Mouse (Mus musculus): Measurements from ENCODE around the gene Acd.

Acd gene

GRCm38 (mm10) chr8:105702001-105702401, 1.1 kb upstream of the Acd start:
- DNase-seq (ENCODE audit: low read depth) = no peak

- no peak for DNase-seq (ENCODE audit: low read depth)
Measured at GRCm38 (mm10) chr8:105700566-105700965, 336 bp downstream of the Acd start.

DNA sequence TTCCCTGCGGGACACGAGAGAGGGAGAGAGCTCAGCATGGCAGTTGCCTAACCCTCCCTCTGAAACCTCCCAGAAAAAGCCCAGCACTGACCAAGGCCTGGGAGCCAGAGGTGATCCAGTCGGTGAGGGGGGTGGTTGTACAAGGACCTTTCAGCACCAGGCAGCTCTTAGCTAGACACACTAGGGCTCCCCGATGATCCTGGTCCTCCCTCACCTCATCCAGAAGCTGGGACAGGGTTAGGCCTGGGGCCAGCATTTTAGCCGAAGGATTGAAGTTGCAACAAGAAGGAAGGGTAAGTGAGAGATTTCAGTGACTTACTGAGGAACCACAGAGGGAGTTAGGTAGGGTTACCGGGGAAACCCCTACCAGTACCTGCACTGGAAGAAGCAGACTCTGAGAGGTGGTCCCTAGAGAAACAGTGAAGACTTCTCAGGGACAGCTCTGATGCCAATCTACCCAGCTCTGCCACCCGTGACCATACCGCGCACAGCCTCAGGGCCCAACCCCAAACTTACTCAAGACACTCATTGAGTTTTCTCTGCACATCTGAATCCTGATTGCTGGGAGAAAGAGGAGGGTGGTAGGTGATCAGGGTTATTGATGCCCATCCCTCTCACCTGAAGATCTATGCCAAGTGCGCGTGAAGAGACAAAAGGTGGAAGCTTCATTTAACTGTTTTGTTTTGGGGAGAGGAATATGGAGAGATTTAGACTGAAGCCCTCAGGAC, 1.2 kb downstream of the Acd start:
- no peak for DNase-seq (ENCODE audit: low read depth)

GRCm38 (mm10) chr8:105698734-105699133, 2.2 kb downstream of the Acd start:
- no peak for DNase-seq (ENCODE audit: low read depth)

DNA sequence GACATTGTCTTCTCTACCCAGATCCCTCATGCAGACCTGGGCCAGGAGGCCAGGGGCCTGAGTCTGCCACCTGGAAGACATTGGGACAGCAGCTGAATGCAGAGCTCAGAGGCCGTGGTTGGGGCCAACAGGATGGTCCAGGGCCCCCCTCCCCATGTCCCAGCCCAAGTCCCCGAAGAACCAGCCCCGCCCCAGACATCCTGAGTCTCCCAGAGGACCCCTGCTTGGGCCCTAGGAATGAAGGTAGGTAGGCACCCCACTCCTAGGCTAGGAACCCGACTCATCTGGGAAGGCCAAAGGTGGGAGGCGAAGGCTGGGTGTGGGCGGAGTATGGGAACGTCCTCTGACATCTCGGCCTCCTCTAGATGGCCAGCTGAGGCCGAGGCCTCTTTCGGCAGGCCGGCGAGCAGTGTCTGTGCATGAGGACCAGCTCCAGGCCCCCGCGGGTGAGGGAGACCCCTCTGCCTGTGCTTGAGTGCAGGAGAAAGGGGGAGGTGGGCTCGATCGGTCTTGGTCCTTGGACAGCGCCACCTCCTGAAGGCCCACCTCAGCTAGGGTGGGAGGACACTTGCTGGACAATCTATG, 3.6 kb downstream of the Acd start:
- DNase-seq (ENCODE audit: low read depth) = no peak

DNA sequence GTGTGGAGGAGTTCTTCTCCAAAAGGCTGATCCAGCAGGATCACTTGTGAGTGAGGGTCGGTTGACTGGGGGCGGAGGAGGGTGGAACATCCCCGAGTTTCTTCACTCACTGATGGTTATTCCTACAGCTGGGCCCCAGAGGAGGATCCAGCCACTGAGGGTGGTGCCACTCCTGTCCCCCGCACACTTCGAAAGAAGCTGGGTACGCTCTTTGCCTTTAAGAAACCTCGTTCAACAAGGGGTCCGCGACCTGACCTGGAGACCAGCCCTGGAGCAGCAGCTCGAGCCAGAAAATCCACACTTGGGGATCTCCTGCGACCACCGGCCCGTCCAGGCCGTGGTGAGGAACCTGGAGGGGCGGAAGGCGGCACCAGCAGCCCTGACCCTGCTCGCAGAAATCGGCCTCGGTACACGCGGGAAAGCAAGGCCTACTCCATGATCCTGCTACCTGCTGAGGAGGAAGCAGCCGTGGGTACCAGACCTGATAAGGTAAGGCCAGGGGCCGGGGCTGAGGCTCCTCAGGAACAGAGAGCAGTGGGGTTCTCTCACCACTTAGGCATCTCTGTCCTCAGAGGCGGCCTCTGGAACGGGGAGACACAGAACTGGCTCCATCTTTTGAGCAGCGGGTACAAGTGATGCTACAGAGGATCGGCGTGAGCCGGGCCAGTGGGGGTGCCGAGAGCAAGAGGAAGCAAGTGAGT, 5.7 kb downstream of the Acd start:
- no peak for DNase-seq (ENCODE audit: low read depth)

DNA sequence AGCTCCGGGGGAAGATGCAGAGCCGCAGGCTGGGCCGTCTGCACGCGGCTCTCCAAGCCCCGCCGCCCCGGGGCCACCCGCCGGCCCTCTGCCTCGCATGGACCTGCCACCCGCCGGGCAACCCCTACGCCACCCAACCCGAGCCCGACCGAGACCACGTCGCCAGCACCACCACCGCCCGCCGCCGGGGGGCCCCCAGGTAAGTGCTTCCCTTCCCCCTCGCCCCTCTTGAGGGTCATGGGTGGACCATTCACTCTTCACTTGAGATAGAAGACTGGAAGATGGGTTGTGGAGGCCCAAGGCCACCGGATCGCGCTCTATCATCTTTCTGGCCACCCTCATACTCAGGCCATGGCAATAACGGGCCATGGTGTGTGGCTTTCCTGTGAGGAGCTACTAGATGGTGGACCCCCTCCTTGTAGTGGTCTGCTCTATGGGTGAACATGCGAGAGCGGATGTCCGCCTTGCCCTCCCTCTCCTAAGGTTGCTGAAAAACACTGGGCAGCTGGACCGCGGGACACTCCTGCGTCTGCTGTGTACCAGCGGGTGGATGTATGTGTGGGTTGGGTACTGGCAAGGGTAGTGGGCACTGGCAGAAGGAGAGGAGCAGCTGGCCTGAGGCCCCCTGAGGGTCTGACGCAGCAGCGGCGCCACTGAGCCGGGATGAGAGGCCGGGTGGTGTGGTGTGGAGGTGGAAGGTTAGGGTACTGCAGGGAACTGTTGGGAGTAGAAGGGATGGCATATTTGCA, 6.7 kb downstream of the Acd start:
- no peak for DNase-seq (ENCODE audit: low read depth)

DNA sequence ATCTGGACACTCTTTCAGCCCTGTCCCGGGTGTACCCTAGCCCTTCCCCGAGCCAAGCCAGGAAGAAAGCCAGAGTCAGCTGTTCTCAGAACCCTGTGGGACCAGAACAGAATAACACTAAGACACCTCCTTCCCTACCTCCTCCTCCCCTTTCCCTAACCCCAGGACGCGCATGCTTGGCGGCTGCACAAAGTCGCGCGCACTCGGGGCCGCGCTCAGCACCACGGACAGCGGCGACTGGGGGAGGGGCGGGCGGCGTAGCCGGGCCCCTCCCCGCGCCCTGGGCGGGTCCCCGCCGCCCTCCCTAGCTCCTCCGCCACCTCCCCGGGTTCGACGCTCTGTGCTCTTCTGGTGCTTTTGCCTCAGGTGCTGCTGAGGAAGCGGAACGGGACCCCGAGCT, 7.3 kb downstream of the Acd start:
- no peak for DNase-seq (ENCODE audit: low read depth)

- no peak for DNase-seq (ENCODE audit: low read depth)
Measured at GRCm38 (mm10) chr8:105692449-105693182, 8.3 kb downstream of the Acd start.

- no peak for DNase-seq (ENCODE audit: low read depth)
Measured at GRCm38 (mm10) chr8:105690978-105691377, 9.9 kb downstream of the Acd start.

GRCm38 (mm10) chr8:105689983-105690360, 10.9 kb downstream of the Acd start:
- DNase-seq (ENCODE audit: low read depth) = no peak

DNA sequence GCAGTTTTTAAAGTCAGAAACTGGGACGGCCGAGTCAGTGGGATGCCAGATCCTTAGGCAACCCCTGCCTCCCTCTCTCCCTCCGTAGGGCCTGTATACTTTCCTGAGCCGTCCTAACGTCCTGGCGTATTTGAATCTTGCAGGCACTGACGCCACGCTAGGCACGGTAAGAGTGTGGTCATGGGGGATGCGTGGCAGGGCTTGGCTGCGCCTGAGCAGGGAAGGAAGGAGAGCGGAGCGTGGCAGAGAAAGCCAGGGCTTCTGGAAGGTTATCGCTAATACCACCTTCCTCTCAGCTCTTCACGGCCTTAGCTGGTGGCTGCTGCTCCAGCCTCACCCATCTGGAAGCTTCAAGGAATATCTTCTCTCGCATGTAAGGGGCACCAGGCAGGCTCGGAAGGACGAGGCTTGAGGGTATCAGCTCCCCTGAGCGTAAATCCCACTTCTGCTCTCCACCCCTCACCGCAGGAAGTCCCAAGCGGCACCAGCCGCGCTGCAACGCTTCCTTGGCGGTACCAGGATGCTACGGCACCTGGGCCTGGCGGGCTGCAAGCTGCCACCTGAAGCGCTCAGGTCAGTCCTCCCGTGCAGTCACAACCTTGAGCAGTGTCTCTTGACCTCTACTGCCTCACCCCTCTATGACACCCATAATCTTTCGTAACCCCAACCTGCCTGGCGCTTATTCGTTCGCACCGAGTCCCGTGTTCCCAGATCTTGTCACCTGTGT, 11.5 kb downstream of the Acd start:
- DNase-seq (ENCODE audit: low read depth) = no peak

DNA sequence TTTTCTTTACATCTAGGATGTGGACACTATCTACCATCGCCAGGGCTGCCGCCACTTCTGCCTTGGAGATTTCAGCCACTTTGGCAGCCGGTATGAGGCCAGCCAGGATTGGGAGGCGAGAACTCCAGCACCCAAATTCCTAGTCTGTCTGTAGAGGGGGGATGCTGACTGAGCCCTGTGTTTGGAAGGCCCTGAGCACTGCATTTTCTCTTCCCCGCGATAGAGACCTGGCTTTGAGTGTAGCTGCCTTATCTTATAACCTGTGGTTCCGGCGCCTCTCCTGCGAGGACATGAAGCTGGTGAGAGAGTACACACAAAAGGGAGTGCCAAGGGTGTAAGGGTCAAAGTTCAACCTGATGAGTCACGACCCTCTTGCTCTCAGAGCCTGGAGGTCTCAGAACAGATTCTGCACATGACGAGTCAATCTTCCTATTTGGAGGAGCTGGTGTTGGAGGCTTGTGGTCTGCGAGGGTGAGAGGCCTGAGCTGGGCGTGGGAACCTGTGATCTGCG, 12.6 kb downstream of the Acd start:
- no peak for DNase-seq (ENCODE audit: low read depth)

DNA sequence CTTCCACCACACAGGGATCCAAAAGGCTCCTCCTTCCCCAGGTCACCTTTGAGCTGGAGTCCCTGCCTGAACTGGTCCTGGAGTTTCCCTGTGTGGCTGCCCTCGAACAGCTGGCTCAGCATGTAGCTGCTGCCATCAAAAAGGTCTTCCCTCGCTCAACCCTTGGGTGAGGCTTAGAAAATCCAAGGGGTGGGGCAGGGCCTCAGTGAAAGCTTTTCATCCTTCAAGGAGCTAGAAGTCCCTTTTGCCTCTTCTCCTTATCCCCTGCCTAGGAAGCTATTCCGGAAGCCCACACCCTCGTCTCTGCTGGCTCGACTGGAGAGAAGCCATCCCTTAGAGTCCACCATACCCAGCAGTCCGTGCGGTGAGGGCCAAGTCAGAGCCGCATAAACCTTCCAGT, 13.4 kb downstream of the Acd start:
- no peak for DNase-seq (ENCODE audit: low read depth)

DNA sequence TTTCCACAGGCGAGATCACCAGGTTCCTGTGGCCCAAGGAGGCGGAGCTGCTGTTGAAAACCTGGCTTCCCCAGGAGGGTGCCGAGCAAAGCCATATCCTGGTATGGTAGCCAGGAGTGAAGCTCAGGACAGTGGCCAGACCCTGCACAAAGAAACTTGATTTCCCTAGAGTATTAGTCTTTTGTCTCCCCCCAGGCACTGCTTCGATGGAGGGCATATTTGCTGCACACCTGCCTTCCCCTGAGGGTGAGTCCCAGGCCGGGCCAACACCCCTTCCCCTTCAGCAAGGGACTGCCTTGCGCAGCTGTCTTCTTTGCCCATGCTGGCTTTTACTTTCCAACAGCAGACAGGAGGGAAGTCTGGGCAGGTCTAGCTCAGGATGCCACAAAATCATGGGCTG, 14.4 kb downstream of the Acd start:
- no peak for DNase-seq (ENCODE audit: low read depth)

DNA sequence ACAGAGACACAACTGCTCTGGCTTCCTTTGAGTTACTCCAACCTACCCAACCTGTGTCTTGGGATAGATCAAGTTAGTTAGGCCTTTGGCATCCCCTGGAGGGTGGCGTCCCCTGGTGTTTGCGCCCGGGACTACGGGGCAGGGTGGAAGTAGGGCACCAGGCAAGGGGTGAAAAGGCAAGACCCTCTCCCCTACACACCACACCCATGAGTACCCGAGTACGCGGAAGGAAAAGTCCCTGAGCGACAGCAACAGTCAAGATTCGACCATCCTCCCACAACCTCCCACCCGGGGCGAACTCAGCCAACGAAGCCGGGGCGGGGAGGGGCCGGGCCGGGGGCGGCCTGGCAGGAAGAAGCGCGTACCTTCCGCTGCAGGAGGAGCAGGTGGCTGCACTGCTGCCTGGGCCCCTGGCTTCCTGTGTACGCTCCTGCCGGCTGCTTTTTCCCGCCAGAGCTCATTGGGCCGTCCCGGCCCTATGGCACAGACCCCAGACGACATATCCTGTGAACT, 15.1 kb downstream of the Acd start, which contains the start of gene Carmil2:
TSS of gene Carmil2 (plus strand) at position 479 of the 513 bp plus-strand sequence.
- DNase-seq (ENCODE audit: low read depth) = peak; percentile 92

- DNase-seq (ENCODE audit: low read depth) = no peak
Measured at GRCm38 (mm10) chr8:105685325-105685724, 15.6 kb downstream of the Acd start.

GRCm38 (mm10) chr8:105677891-105678290, 23.0 kb downstream of the Acd start:
- DNase-seq (ENCODE audit: low read depth) = no peak

DNA sequence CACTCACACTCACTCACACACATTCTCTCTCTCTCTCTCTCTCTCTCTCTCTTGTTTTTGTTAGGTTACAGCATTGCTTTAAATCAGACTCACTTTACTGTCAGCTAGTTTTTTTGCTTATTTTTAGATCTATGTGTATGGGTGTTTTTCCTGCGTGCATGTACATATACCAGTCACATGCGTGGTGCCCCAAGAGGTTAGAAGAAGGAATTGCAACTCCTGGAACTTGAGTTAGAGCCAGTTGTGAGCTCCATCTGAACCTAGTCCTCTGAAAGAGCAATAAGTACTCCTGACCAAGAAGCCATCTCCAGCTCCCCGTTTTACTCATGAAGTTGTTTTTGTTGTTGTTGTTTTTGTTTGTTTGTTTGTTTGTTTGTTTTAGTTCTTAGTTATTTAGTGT, 39.7 kb downstream of the Acd start:
- peak; percentile 75 for DNase-seq (ENCODE audit: low read depth)

- DNase-seq (ENCODE audit: low read depth) = no peak
Measured at GRCm38 (mm10) chr8:105657641-105658040, 43.3 kb downstream of the Acd start.

DNA sequence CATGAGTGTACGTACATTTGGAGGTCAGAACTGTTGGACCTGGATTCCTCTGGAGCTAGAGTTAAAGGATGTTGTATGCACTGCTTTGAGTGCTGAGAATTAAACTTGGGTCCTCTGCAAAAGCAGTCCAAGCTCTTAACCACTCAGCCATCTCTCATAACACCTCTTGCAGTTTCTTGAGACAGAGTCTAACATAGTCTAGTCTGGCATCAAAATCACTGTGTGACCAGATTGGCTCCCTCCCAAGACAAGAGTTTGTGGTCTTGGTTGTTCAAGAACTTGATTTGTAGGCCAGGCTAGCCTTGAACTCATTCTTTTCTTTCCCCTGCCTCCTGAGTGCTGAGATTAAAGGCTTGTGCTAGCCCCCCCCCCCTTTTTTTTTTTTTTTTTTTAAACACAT, 52.0 kb downstream of the Acd start:
- DNase-seq (ENCODE audit: low read depth) = no peak

Data from naive thymus-derived CD4-positive, alpha-beta T cell, adult 2 months (primary cell).